Mouse (Mus musculus): ENCODE measurements around the gene Slc15a3. TPM values are rescaled to one million over a fixed set of nuclear protein-coding genes. Genes with fewer than 3 reads are reported as not detected.

The Slc15a3 gene
- total RNA-seq, 1 experiment from 2014 or later: 61.9 TPM

DNA sequence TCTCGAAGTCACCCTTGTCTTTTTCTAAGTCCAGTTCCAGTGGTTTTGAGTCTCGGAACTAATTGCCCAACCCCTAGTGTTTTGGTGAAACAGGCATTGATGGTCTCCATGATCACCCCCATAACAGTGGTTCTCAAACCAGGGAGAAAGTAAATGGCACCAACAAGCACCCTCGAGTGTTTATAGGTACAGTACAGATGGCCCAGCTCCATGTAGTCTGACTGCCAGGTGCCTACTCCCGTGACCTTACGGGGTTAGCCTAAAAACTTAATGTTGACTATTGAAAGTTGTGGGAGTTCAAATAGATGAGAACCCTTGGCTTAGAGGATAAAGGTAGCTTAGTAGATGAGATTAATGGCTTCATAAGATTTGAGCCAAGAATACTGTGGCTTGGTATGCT is 61.5 kb downstream of the Slc15a3 start:
- no peak for ATAC-seq (ENCODE audit: extremely low read depth, insufficient number of reproducible peaks, low FRiP score, poor library complexity, severe bottlenecking)

DNA sequence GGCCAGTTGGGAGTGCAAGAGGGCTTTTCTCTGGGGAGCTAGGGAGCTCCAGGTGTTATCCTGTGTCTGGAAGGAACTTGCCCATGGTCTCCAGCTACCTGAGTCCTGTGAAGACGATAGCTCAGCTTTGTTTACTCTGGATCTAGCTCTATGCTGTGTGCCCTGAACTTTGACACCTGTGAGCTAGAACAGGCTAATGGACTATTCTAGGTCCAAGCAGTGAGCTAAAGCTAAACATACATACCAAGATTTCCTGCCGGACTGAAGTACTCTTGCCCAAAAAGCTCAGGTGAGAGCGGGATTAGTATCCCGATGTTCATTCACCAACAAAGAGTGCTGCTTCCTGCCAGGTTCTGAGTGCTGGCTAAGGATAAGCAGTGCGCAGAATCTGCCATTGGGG is 65.0 kb downstream of the Slc15a3 start:
- ATAC-seq (ENCODE audit: extremely low read depth, insufficient number of reproducible peaks, low FRiP score, poor library complexity, severe bottlenecking): no peak

- no peak for ATAC-seq (ENCODE audit: extremely low read depth, insufficient number of reproducible peaks, low FRiP score, poor library complexity, severe bottlenecking)
Measured at GRCm38 (mm10) chr19:10904927-10905727, 65.6 kb downstream of the Slc15a3 start.

- ATAC-seq (ENCODE audit: extremely low read depth, insufficient number of reproducible peaks, low FRiP score, poor library complexity, severe bottlenecking): no peak
Measured at GRCm38 (mm10) chr19:10905728-10906000, 66.1 kb downstream of the Slc15a3 start.

- ATAC-seq (ENCODE audit: extremely low read depth, insufficient number of reproducible peaks, low FRiP score, poor library complexity, severe bottlenecking): peak; percentile 43; the same call in 1 of the 2 replicates
Measured at GRCm38 (mm10) chr19:10907891-10908290, 68.4 kb downstream of the Slc15a3 start.

Other genes starting within 250 kb of the Slc15a3 start
- 201 TPM in 2 replicates for gene Ddb1, start 234.4 kb upstream of the Slc15a3 start, total RNA-seq (2017)
- 4.7 and 7.0 TPM in 2 replicates for gene Tkfc, start 234.1 kb upstream of the Slc15a3 start, total RNA-seq (2017)
- not detected in 2 replicates for gene Vwce, start 205.5 kb upstream of the Slc15a3 start, total RNA-seq (2017)
- not detected in 2 replicates for gene Pga5, start 161.7 kb upstream of the Slc15a3 start, total RNA-seq (2017)
- gene Vps37c, start 151.0 kb upstream of the Slc15a3 start, total RNA-seq (2017): 21.0 and 25.6 TPM in 2 replicates
- 16.7 and 18.7 TPM in 2 replicates for gene Cd5, start 100.7 kb upstream of the Slc15a3 start, total RNA-seq (2017)
- 10.7 and 11.2 TPM in 2 replicates for gene Cd6, start 9.7 kb upstream of the Slc15a3 start, total RNA-seq (2017)
- 1.5 and 2.1 TPM in 2 replicates for gene Tmem132a, start 30.2 kb downstream of the Slc15a3 start, total RNA-seq (2017)
- gene Tmem109, start 42.3 kb downstream of the Slc15a3 start, total RNA-seq (2017): 11.5 and 17.2 TPM in 2 replicates
- 32.0 and 58.0 TPM in 2 replicates for gene Prpf19, start 55.5 kb downstream of the Slc15a3 start, total RNA-seq (2017)
- gene Zp1, start 80.9 kb downstream of the Slc15a3 start, total RNA-seq (2017): not detected in 2 replicates
- 0.23 and 0.74 TPM in 2 replicates for gene Ptgdr2, start 97.4 kb downstream of the Slc15a3 start, total RNA-seq (2017)
- 11.7 and 14.3 TPM in 2 replicates for gene Ccdc86, start 109.5 kb downstream of the Slc15a3 start, total RNA-seq (2017)
- not detected in 2 replicates for gene Ms4a10, start 134.9 kb downstream of the Slc15a3 start, total RNA-seq (2017)
- gene Ms4a15, start 153.5 kb downstream of the Slc15a3 start, total RNA-seq (2017): not detected in 2 replicates
- gene Ms4a18, start 178.3 kb downstream of the Slc15a3 start, total RNA-seq (2017): not detected in 2 replicates
- 1.4 and 3.6 TPM in 2 replicates for gene Ms4a8a, start 241.4 kb downstream of the Slc15a3 start, total RNA-seq (2017)

All from neutrophil, adult 5-6 weeks (primary cell).